In genomic region chr16:79350127-79350526, GRCm38 (mm10) we compare ENCODE assay signal across 23 mouse cellular contexts.
DNase-seq lines count a peak whose midpoint lies in the region; ATAC-seq and TF ChIP-seq lines count a peak whose summit lies in the region.
"Had no signal": no experiment of that assay in that cellular context is flagged by ENCODE, and none has a peak within 500 bp of the region (broad histone marks: within the 10 kb centered on the region; RNA-seq: fewer than 3 reads in every experiment).

No protein-coding gene starts in this region.

- no peak for TF ChIP-seq CTCF in hindbrain, postnatal 0 days (IDR thresholded peaks at IDR 0.05; ENCODE audit: low read depth)

- H3K9me3 ChIP-seq in hindbrain, postnatal 0 days (ENCODE audit: low read length) = no peaks in the 10 kb centered on the region
- no peaks in the 10 kb centered on the region for H3K9me3 ChIP-seq in hindbrain, embryonic 10.5 days
- H3K9me3 ChIP-seq in midbrain, embryonic 11.5 days (ENCODE audit: control insufficient read depth, low read length) = no peaks in the 10 kb centered on the region
- H3K9me3 ChIP-seq in midbrain, embryonic 16.5 days (replicated peaks; ENCODE audit: control insufficient read depth, low read length, poor library complexity, severe bottlenecking) = no peaks in the 10 kb centered on the region
- H3K9me3 ChIP-seq: embryonic facial prominence, embryonic 13.5 days; forebrain, embryonic 12.5 days; G1E; heart, embryonic 15.5 days; hindbrain, embryonic 15.5 days had no signal

- no peaks in the 10 kb centered on the region for H3K4me1 ChIP-seq in hindbrain, postnatal 0 days (ENCODE audit: insufficient read depth, low read length)
- no peaks in the 10 kb centered on the region for H3K4me1 ChIP-seq in hindbrain, embryonic 10.5 days (replicated peaks)
- H3K4me1 ChIP-seq in midbrain, embryonic 11.5 days (ENCODE audit: control insufficient read depth, insufficient read depth, low read length) = no peaks in the 10 kb centered on the region
- no peaks in the 10 kb centered on the region for H3K4me1 ChIP-seq in midbrain, embryonic 16.5 days (ENCODE audit: control insufficient read depth, insufficient read depth, low read length)
- H3K4me1 ChIP-seq: embryonic facial prominence, embryonic 13.5 days; forebrain, embryonic 12.5 days; heart, embryonic 15.5 days; hindbrain, embryonic 15.5 days had no signal

- H3K9ac ChIP-seq in hindbrain, postnatal 0 days (replicated peaks; ENCODE audit: low read length) = no peak overlapping the region
- H3K9ac ChIP-seq in midbrain, embryonic 11.5 days (ENCODE audit: low read length) = no peak overlapping the region
- no peak overlapping the region for H3K9ac ChIP-seq in midbrain, embryonic 16.5 days (ENCODE audit: low read depth, low read length)
- H3K9ac ChIP-seq: embryonic facial prominence, embryonic 13.5 days; forebrain, embryonic 12.5 days; heart, embryonic 15.5 days; hindbrain, embryonic 15.5 days had no signal

- DNase-seq in embryo, embryonic 10.5 days (ENCODE audit: low spot score) = peak; percentile 19
- DNase-seq in embryo, embryonic 9.5 days (ENCODE audit: extremely low spot score) = no peak
- peak; percentile 7 for DNase-seq in hindbrain, postnatal 0 days (ENCODE audit: low spot score)
- no peak for DNase-seq in hindbrain, embryonic 10.5 days (ENCODE audit: low spot score)
- peak; percentile 83 for DNase-seq in midbrain, embryonic 11.5 days (ENCODE audit: low spot score, missing footprints)
- peak; percentile 7 for DNase-seq in R1 (ENCODE audit: low read depth, low spot score)
- DNase-seq: adrenal gland, postnatal 10 days; B cell, adult 2 months; cerebellum, adult 11 months; cerebellum, adult 8-10 months; cerebellum, postnatal 14 days; gastrocnemius, postnatal 10 days; heart, adult 2 months; heart, postnatal 14 days had no signal

- H3K36me3 ChIP-seq in hindbrain, postnatal 0 days (ENCODE audit: insufficient read depth, low read length) = no peaks in the 10 kb centered on the region
- H3K36me3 ChIP-seq in hindbrain, embryonic 10.5 days = no peaks in the 10 kb centered on the region
- H3K36me3 ChIP-seq in midbrain, embryonic 11.5 days (ENCODE audit: control insufficient read depth, insufficient read depth, low read length) = no peaks in the 10 kb centered on the region
- no peaks in the 10 kb centered on the region for H3K36me3 ChIP-seq in midbrain, embryonic 16.5 days (ENCODE audit: control insufficient read depth, insufficient read depth, low read length)
- H3K36me3 ChIP-seq: embryonic facial prominence, embryonic 13.5 days; forebrain, embryonic 12.5 days; G1E; heart, embryonic 15.5 days; hindbrain, embryonic 15.5 days had no signal

- no peak overlapping the region for H3K4me3 ChIP-seq in hindbrain, postnatal 0 days (ENCODE audit: low read length)
- no peak overlapping the region for H3K4me3 ChIP-seq in hindbrain, embryonic 10.5 days
- H3K4me3 ChIP-seq in midbrain, embryonic 11.5 days (ENCODE audit: low read depth, low read length) = no peak overlapping the region
- H3K4me3 ChIP-seq in midbrain, embryonic 16.5 days (ENCODE audit: low read depth, low read length) = no peak overlapping the region
- H3K4me3 ChIP-seq: embryonic facial prominence, embryonic 13.5 days; forebrain, embryonic 12.5 days; heart, adult 2 months; heart, embryonic 15.5 days; hindbrain, embryonic 15.5 days had no signal

- no peaks in the 10 kb centered on the region for H3K27me3 ChIP-seq in hindbrain, postnatal 0 days (ENCODE audit: insufficient read depth, low read length)
- H3K27me3 ChIP-seq in hindbrain, embryonic 10.5 days (ENCODE audit: insufficient read depth, poor library complexity, severe bottlenecking) = no peaks in the 10 kb centered on the region
- H3K27me3 ChIP-seq in midbrain, embryonic 11.5 days (ENCODE audit: control insufficient read depth, insufficient read depth, low read length) = no peaks in the 10 kb centered on the region
- H3K27me3 ChIP-seq in midbrain, embryonic 16.5 days (ENCODE audit: control insufficient read depth, insufficient read depth, low read depth, low read length) = no peaks in the 10 kb centered on the region
- H3K27me3 ChIP-seq: embryonic facial prominence, embryonic 13.5 days; forebrain, embryonic 12.5 days; heart, embryonic 15.5 days; hindbrain, embryonic 15.5 days had no signal

- ATAC-seq in hindbrain, postnatal 0 days = no peak
- no peak for ATAC-seq in midbrain, embryonic 11.5 days (ENCODE audit: low FRiP score)
- no peak for ATAC-seq in midbrain, embryonic 16.5 days
- ATAC-seq: CD4-positive, CD25-positive, alpha-beta regulatory T cell, adult 4 months; forebrain, embryonic 16.5 days had no signal

- no peak overlapping the region for H3K4me2 ChIP-seq in hindbrain, postnatal 0 days (ENCODE audit: low read depth, low read length)
- no peak overlapping the region for H3K4me2 ChIP-seq in midbrain, embryonic 11.5 days
- no peak overlapping the region for H3K4me2 ChIP-seq in midbrain, embryonic 16.5 days (ENCODE audit: low read length)
- H3K4me2 ChIP-seq: embryonic facial prominence, embryonic 13.5 days; forebrain, embryonic 12.5 days; heart, embryonic 11.5 days; heart, embryonic 15.5 days; hindbrain, embryonic 15.5 days had no signal

- H3K27ac ChIP-seq in hindbrain, postnatal 0 days = no peak overlapping the region
- H3K27ac ChIP-seq in hindbrain, embryonic 10.5 days = no peak overlapping the region
- no peak overlapping the region for H3K27ac ChIP-seq in midbrain, embryonic 11.5 days (ENCODE audit: low read depth, low read length)
- no peak overlapping the region for H3K27ac ChIP-seq in midbrain, embryonic 16.5 days (ENCODE audit: low read length)
- H3K27ac ChIP-seq: embryonic facial prominence, embryonic 13.5 days; forebrain, embryonic 12.5 days; heart, adult 2 months; heart, embryonic 15.5 days; hindbrain, embryonic 15.5 days had no signal

Comparison
In these comparisons a context has a peak if more than half of its experiments do, and no peak if none do; other contexts are left out.
1. DNase-seq: peak in embryo, embryonic 10.5 days (single experiment), hindbrain, postnatal 0 days (single experiment), midbrain, embryonic 11.5 days (single experiment) and R1 (single experiment); none in embryo, embryonic 9.5 days (single experiment) and hindbrain, embryonic 10.5 days (single experiment).